In genomic region chr8:126838228-126838627, GRCm38 (mm10) we compare ENCODE assay signal across 8 mouse cellular contexts.
DNase-seq lines count a peak whose midpoint lies in the region; ATAC-seq lines count a peak whose summit lies in the region.
"Had no signal": no experiment of that assay in that cellular context is flagged by ENCODE, and none has a peak within 500 bp of the region (broad histone marks: within the 10 kb centered on the region; RNA-seq: fewer than 3 reads in every experiment).

No protein-coding gene starts in this region.

- no peaks in the 10 kb centered on the region for H3K27me3 ChIP-seq in lung, embryonic 15.5 days
- no peaks in the 10 kb centered on the region for H3K27me3 ChIP-seq in hindbrain, embryonic 15.5 days
- H3K27me3 ChIP-seq in liver, embryonic 11.5 days (replicated peaks; ENCODE audit: control insufficient read depth, insufficient read depth, low read length): no peaks in the 10 kb centered on the region
- H3K27me3 ChIP-seq in stomach, embryonic 14.5 days (ENCODE audit: control insufficient read depth, insufficient read depth, low read length): no peaks in the 10 kb centered on the region

- no peak overlapping the region for H3K4me3 ChIP-seq in lung, embryonic 15.5 days
- no peak overlapping the region for H3K4me3 ChIP-seq in hindbrain, embryonic 15.5 days
- no peak overlapping the region for H3K4me3 ChIP-seq in liver, embryonic 11.5 days (ENCODE audit: low read depth, low read length)
- no peak overlapping the region for H3K4me3 ChIP-seq in stomach, embryonic 14.5 days (ENCODE audit: low read depth, low read length)

- H3K9me3 ChIP-seq in lung, embryonic 15.5 days: no peaks in the 10 kb centered on the region
- H3K9me3 ChIP-seq in hindbrain, embryonic 15.5 days: no peaks in the 10 kb centered on the region
- H3K9me3 ChIP-seq in liver, embryonic 11.5 days (ENCODE audit: control insufficient read depth, low read length): no peaks in the 10 kb centered on the region
- H3K9me3 ChIP-seq in stomach, embryonic 14.5 days (ENCODE audit: control insufficient read depth, low read depth, low read length): no peaks in the 10 kb centered on the region

- DNase-seq in lung, postnatal 25 days (ENCODE audit: low spot score): no peak
- DNase-seq in liver, embryonic 11.5 days (ENCODE audit: low spot score): no peak
- DNase-seq in urinary bladder, postnatal 4 days (ENCODE audit: low spot score in 2 of 2): no peak
- DNase-seq in frontal cortex, postnatal 36 days (ENCODE audit: low spot score in 2 of 2): no peak
- DNase-seq: thymus, postnatal 25 days had no signal

- no peak overlapping the region for H3K9ac ChIP-seq in lung, embryonic 15.5 days
- H3K9ac ChIP-seq in hindbrain, embryonic 15.5 days: no peak overlapping the region
- H3K9ac ChIP-seq in liver, embryonic 11.5 days (ENCODE audit: low read depth, low read length): no peak overlapping the region
- no peak overlapping the region for H3K9ac ChIP-seq in stomach, embryonic 14.5 days (replicated peaks; ENCODE audit: low read depth, low read length)

- H3K4me1 ChIP-seq in lung, embryonic 15.5 days: peaks cover 64% of the 10 kb centered on the region
- H3K4me1 ChIP-seq in hindbrain, embryonic 15.5 days (replicated peaks): peaks cover 39% of the 10 kb centered on the region
- peaks cover 50% of the 10 kb centered on the region for H3K4me1 ChIP-seq in liver, embryonic 11.5 days (replicated peaks; ENCODE audit: control insufficient read depth, insufficient read depth, low read length)
- H3K4me1 ChIP-seq in stomach, embryonic 14.5 days (ENCODE audit: control insufficient read depth, insufficient read depth, low read length): peaks cover 39% of the 10 kb centered on the region

- WGBS in lung, embryonic 15.5 days: 60% methylated on average over 7 of the region's 7 CpGs
- WGBS in hindbrain, embryonic 15.5 days: 71% methylated on average over 7 of the region's 7 CpGs
- 89% methylated on average over 7 of the region's 7 CpGs for WGBS in liver, embryonic 11.5 days
- WGBS in stomach, embryonic 14.5 days: 65% methylated on average over 7 of the region's 7 CpGs

- peak overlapping the region; percentile 85 for H3K27ac ChIP-seq in lung, embryonic 15.5 days
- peak overlapping the region; percentile 87 for H3K27ac ChIP-seq in hindbrain, embryonic 15.5 days (replicated peaks)
- peak overlapping the region; percentile 82 for H3K27ac ChIP-seq in liver, embryonic 11.5 days (ENCODE audit: low read depth, low read length)
- H3K27ac ChIP-seq in stomach, embryonic 14.5 days (ENCODE audit: low read length): peak overlapping the region; percentile 72; the same call in 1 of the 2 replicates

- ATAC-seq in lung, embryonic 15.5 days (ENCODE audit: borderline replicate concordance, extremely low read depth, low FRiP score, low TSS enrichment): no peak
- no peak for ATAC-seq in hindbrain, embryonic 15.5 days (ENCODE audit: low FRiP score, low read depth)
- no peak for ATAC-seq in liver, embryonic 11.5 days (replicated peaks; ENCODE audit: low FRiP score)
- no peak for ATAC-seq in stomach, embryonic 14.5 days (ENCODE audit: insufficient number of reproducible peaks, insufficient read depth, low FRiP score, low read depth)

- no peak overlapping the region for H3K4me2 ChIP-seq in lung, embryonic 15.5 days
- H3K4me2 ChIP-seq in hindbrain, embryonic 15.5 days: no peak overlapping the region
- no peak overlapping the region for H3K4me2 ChIP-seq in liver, embryonic 11.5 days
- no peak overlapping the region for H3K4me2 ChIP-seq in stomach, embryonic 14.5 days (replicated peaks; ENCODE audit: low read depth, low read length)

- no peaks in the 10 kb centered on the region for H3K36me3 ChIP-seq in lung, embryonic 15.5 days
- no peaks in the 10 kb centered on the region for H3K36me3 ChIP-seq in hindbrain, embryonic 15.5 days
- no peaks in the 10 kb centered on the region for H3K36me3 ChIP-seq in liver, embryonic 11.5 days (ENCODE audit: control insufficient read depth, insufficient read depth, low read length)
- no peaks in the 10 kb centered on the region for H3K36me3 ChIP-seq in stomach, embryonic 14.5 days (ENCODE audit: control insufficient read depth, insufficient read depth, low read length)
